Mouse (Mus musculus): ENCODE data around the gene Trim46. TPM values are rescaled to one million over a fixed set of nuclear protein-coding genes. Genes with fewer than 3 reads are reported as not detected.

Trim46 gene
- total and polyA plus RNA-seq, 3 experiments: 0.76 to 10.1 (median 2.7) TPM

- no peak for DNase-seq (ENCODE audit: low spot score)
- no peaks in the 10 kb centered on the region for H3K9me3 ChIP-seq (replicated peaks)
- H3K4me3 ChIP-seq (ENCODE audit: low read depth, low read length): no peak overlapping the region
- peaks cover 3% of the 10 kb centered on the region; the same call in 1 of the 2 replicates for H3K4me1 ChIP-seq (ENCODE audit: insufficient read depth, low read depth, low read length)
- TF ChIP-seq TAL1 (conservative IDR thresholded peaks at IDR 0.05; ENCODE audit: low read depth, low read length) (no peak), GATA1 (IDR thresholded peaks at IDR 0.05; ENCODE audit: borderline replicate concordance, low read length) (no peak), CTCF (IDR thresholded peaks at IDR 0.05; ENCODE audit: low read depth, low read length) (no peak), POLR2AphosphoS5 (IDR thresholded peaks at IDR 0.05; ENCODE audit: insufficient replicate concordance, low read depth, low read length) (no peak), GATA2 (IDR thresholded peaks at IDR 0.05; ENCODE audit: borderline replicate concordance, low read depth, low read length) (no peak)
- H3K27me3 ChIP-seq (ENCODE audit: insufficient read depth, low read length): peaks cover 61% of the 10 kb centered on the region
- H3K36me3 ChIP-seq (replicated peaks): no peaks in the 10 kb centered on the region
- no peak for ATAC-seq (ENCODE audit: extremely low read depth, insufficient number of reproducible peaks, low FRiP score, poor library complexity, severe bottlenecking)
Measured at GRCm38 (mm10) chr3:89277281-89278021, 31.3 kb upstream of the Trim46 start.

DNA sequence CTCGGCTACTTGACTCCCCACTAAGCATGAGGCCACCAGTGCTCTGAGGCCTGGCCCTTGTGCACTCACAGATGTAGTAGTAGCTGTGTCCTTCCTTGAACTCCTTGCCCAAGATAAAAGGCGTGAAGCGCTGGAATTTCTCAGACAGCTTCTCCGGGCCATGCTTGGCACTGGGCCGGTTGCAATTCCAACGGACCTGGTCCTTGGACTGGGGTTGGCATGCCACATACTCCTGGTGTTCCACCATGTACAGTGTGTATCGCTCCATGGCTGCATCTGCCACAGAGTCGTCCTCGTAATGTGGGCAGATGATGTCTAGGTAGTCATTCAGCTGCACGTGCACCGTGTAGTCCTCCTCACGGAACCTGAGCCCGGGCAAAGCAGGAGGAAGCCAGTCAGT, 30.0 kb upstream of the Trim46 start:
- H3K36me3 ChIP-seq (replicated peaks): no peaks in the 10 kb centered on the region
- H3K9me3 ChIP-seq (replicated peaks): no peaks in the 10 kb centered on the region
- peaks cover 58% of the 10 kb centered on the region for H3K27me3 ChIP-seq (ENCODE audit: insufficient read depth, low read length)
- H3K4me1 ChIP-seq (ENCODE audit: insufficient read depth, low read depth, low read length): peaks cover 3% of the 10 kb centered on the region; the same call in 1 of the 2 replicates
- TF ChIP-seq GATA2 (IDR thresholded peaks at IDR 0.05; ENCODE audit: borderline replicate concordance, low read depth, low read length) (no peak), TAL1 (conservative IDR thresholded peaks at IDR 0.05; ENCODE audit: low read depth, low read length) (no peak), POLR2AphosphoS5 (IDR thresholded peaks at IDR 0.05; ENCODE audit: insufficient replicate concordance, low read depth, low read length) (no peak), CTCF (IDR thresholded peaks at IDR 0.05; ENCODE audit: low read depth, low read length) (no peak), GATA1 (IDR thresholded peaks at IDR 0.05; ENCODE audit: borderline replicate concordance, low read length) (no peak)
- no peak overlapping the region for H3K4me3 ChIP-seq (ENCODE audit: low read depth, low read length)
- DNase-seq (ENCODE audit: low spot score): no peak
- ATAC-seq (ENCODE audit: extremely low read depth, insufficient number of reproducible peaks, low FRiP score, poor library complexity, severe bottlenecking): no peak

GRCm38 (mm10) chr3:89271760-89272159, 25.7 kb upstream of the Trim46 start:
- Histone ChIP-seq H3K27me3 (ENCODE audit: insufficient read depth, low read length) (peaks cover 25% of the 10 kb centered on the region), H3K4me3 (ENCODE audit: low read depth, low read length) (no peak overlapping the region), H3K4me1 (ENCODE audit: insufficient read depth, low read depth, low read length) (peaks cover 3% of the 10 kb centered on the region; the same call in 1 of the 2 replicates), H3K9me3 (replicated peaks) (no peaks in the 10 kb centered on the region), H3K36me3 (replicated peaks) (peaks cover 12% of the 10 kb centered on the region)
- TF ChIP-seq POLR2AphosphoS5 (IDR thresholded peaks at IDR 0.05; ENCODE audit: insufficient replicate concordance, low read depth, low read length) (no peak), TAL1 (conservative IDR thresholded peaks at IDR 0.05; ENCODE audit: low read depth, low read length) (no peak), GATA1 (IDR thresholded peaks at IDR 0.05; ENCODE audit: borderline replicate concordance, low read length) (no peak), CTCF (IDR thresholded peaks at IDR 0.05; ENCODE audit: low read depth, low read length) (no peak), GATA2 (IDR thresholded peaks at IDR 0.05; ENCODE audit: borderline replicate concordance, low read depth, low read length) (no peak)
- ATAC-seq (ENCODE audit: extremely low read depth, insufficient number of reproducible peaks, low FRiP score, poor library complexity, severe bottlenecking): no peak
- no peak for DNase-seq (ENCODE audit: low spot score)

GRCm38 (mm10) chr3:89270891-89271290, 24.8 kb upstream of the Trim46 start:
- Histone ChIP-seq H3K9me3 (replicated peaks) (no peaks in the 10 kb centered on the region), H3K4me3 (ENCODE audit: low read depth, low read length) (no peak overlapping the region), H3K36me3 (replicated peaks) (peaks cover 12% of the 10 kb centered on the region), H3K4me1 (ENCODE audit: insufficient read depth, low read depth, low read length) (peaks cover 6% of the 10 kb centered on the region), H3K27me3 (ENCODE audit: insufficient read depth, low read length) (peaks cover 27% of the 10 kb centered on the region)
- DNase-seq (ENCODE audit: low spot score): no peak
- TF ChIP-seq POLR2AphosphoS5 (IDR thresholded peaks at IDR 0.05; ENCODE audit: insufficient replicate concordance, low read depth, low read length): no peak
- no peak for TF ChIP-seq TAL1 (conservative IDR thresholded peaks at IDR 0.05; ENCODE audit: low read depth, low read length)
- TF ChIP-seq CTCF (IDR thresholded peaks at IDR 0.05; ENCODE audit: low read depth, low read length): no peak
- no peak for ATAC-seq (ENCODE audit: extremely low read depth, insufficient number of reproducible peaks, low FRiP score, poor library complexity, severe bottlenecking)

DNA sequence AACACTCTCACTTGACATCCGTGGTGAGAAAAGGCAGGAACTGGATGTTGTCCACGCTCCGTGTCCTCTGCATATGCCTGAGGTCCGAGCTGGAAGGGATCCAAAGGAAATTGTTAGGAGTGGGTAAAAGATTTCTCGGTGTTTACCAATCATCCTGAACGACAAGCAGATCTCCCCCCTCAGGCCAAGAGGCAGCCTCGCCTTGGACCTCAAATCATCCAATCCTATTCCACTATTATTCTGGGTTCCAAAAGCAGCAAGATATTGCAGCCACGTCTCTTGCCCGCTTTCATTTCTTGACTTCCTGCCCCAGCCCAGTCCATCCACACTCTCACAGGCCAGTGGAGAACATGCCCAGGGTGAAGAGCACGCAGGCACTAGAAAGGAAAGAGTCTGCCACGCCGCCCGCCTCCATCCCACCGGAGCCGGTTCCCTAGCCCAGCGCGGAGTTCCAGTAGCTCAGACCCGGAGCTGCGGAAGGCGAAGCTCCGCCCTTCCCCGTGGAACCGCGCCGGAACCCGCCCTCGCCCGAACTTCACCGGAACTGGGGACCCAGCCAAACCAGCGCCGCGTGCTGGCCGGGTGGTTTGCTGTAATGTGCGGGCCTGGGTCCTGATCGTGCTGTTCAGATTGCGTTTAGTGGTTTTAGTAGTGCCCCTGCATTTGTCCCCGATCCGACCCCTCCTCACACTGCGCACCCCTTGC, 24.1 kb upstream of the Trim46 start, which contains the start of gene Slc50a1:
Gene Slc50a1 (minus strand): TSS at position 520 of the 705 bp plus-strand sequence.
- DNase-seq (ENCODE audit: low spot score) (no peak), ATAC-seq (ENCODE audit: extremely low read depth, insufficient number of reproducible peaks, low FRiP score, poor library complexity, severe bottlenecking) (no peak)
- Histone ChIP-seq H3K4me1 (ENCODE audit: insufficient read depth, low read depth, low read length) (peaks cover 6% of the 10 kb centered on the region), H3K9me3 (replicated peaks) (no peaks in the 10 kb centered on the region), H3K36me3 (replicated peaks) (peaks cover 12% of the 10 kb centered on the region), H3K27me3 (ENCODE audit: insufficient read depth, low read length) (peaks cover 31% of the 10 kb centered on the region), H3K4me3 (ENCODE audit: low read depth, low read length) (no peak within 1 kb of the TSS)
- TF ChIP-seq GATA1 (IDR thresholded peaks at IDR 0.05; ENCODE audit: borderline replicate concordance, low read length) (no peak), POLR2AphosphoS5 (IDR thresholded peaks at IDR 0.05; ENCODE audit: insufficient replicate concordance, low read depth, low read length) (no peak), CTCF (IDR thresholded peaks at IDR 0.05; ENCODE audit: low read depth, low read length) (no peak), TAL1 (conservative IDR thresholded peaks at IDR 0.05; ENCODE audit: low read depth, low read length) (no peak), GATA2 (IDR thresholded peaks at IDR 0.05; ENCODE audit: borderline replicate concordance, low read depth, low read length) (no peak)

DNA sequence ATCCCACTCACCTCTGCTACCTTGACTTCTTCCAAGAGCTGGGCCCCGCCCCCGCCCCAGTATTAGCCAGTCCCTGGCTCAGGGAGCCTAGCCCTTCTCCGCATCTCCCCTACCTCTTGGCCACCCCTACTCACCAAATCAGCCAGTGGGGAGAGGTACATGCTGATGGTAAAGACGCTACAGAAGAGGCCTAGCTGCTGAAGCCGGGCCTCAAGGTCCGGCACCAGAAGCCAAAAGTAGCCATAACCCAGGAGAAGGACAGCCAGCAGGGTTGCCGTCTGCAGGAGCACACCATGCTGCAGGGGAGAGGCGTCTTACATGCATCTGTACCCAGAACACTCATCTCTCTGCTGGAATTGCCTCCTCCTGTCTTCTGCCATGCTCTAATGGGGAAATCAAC, 22.8 kb upstream of the Trim46 start:
- no peak for DNase-seq (ENCODE audit: low spot score)
- H3K4me1 ChIP-seq (ENCODE audit: insufficient read depth, low read depth, low read length): peaks cover 6% of the 10 kb centered on the region
- peaks cover 12% of the 10 kb centered on the region for H3K36me3 ChIP-seq (replicated peaks)
- ATAC-seq (ENCODE audit: extremely low read depth, insufficient number of reproducible peaks, low FRiP score, poor library complexity, severe bottlenecking): no peak
- H3K9me3 ChIP-seq (replicated peaks): no peaks in the 10 kb centered on the region
- peaks cover 36% of the 10 kb centered on the region for H3K27me3 ChIP-seq (ENCODE audit: insufficient read depth, low read length)
- no peak overlapping the region for H3K4me3 ChIP-seq (ENCODE audit: low read depth, low read length)
- TF ChIP-seq GATA1 (IDR thresholded peaks at IDR 0.05; ENCODE audit: borderline replicate concordance, low read length): no peak

All from G1E (cell line).